Mouse (Mus musculus): ENCODE measurements at regions not wholly inside any gene's neighbourhood (a gene's known extent, or its start where the extent isn't known, plus 50 kb on each side); places are given as distances from the start of the nearest gene placed in this dataset.

DNA sequence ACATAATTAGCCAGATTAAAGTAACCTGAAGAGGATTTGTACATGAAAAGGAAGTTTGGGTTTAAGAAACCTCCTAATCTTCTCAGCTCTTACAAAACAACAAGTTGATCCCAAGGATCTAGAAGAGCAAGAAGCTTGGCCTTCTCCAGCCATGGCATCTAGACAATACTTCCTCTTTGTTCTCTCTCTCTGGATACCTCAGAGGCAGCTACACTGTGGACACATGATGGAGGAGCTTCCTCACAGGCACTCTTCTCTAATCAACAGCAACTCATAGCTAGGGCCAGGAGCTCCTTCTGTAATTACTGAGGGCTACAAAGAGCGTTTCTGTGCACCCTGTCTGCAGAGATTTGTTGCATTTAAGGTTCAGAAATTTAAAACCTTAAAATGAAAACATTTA, 79.9 kb downstream of the Ccdc71l start:
- Histone ChIP-seq H3K4me1 (no peaks in the 10 kb centered on the region), H3K9me3 (no peaks in the 10 kb centered on the region), H3K4me3 (replicated peaks) (no peak overlapping the region), H3K36me3 (replicated peaks; ENCODE audit: low read length) (no peaks in the 10 kb centered on the region), H3K27me3 (replicated peaks) (no peaks in the 10 kb centered on the region)
- TF ChIP-seq FLI1 (IDR thresholded peaks at IDR 0.05; ENCODE audit: low read length) (no peak), GATA1 (IDR thresholded peaks at IDR 0.05; ENCODE audit: borderline replicate concordance, low read length) (no peak)

- Histone ChIP-seq H3K4me3 (replicated peaks) (no peak overlapping the region), H3K27me3 (replicated peaks) (no peaks in the 10 kb centered on the region), H3K36me3 (replicated peaks; ENCODE audit: low read length) (no peaks in the 10 kb centered on the region), H3K4me1 (no peaks in the 10 kb centered on the region), H3K9me3 (no peaks in the 10 kb centered on the region)
- no peak for TF ChIP-seq GATA1 (IDR thresholded peaks at IDR 0.05; ENCODE audit: borderline replicate concordance, low read length)
- no peak for TF ChIP-seq FLI1 (IDR thresholded peaks at IDR 0.05; ENCODE audit: low read length)
Observed at GRCm38 (mm10) chr12:32460330-32460998, 82.0 kb downstream of the Ccdc71l start.

GRCm38 (mm10) chr12:32465371-32465770, 86.9 kb downstream of the Ccdc71l start:
- no peak for TF ChIP-seq FLI1 (IDR thresholded peaks at IDR 0.05; ENCODE audit: low read length)
- no peak for TF ChIP-seq GATA1 (IDR thresholded peaks at IDR 0.05; ENCODE audit: borderline replicate concordance, low read length)

GRCm38 (mm10) chr12:32469863-32470262, 91.4 kb downstream of the Ccdc71l start:
- Histone ChIP-seq H3K4me1 (no peaks in the 10 kb centered on the region), H3K36me3 (replicated peaks; ENCODE audit: low read length) (no peaks in the 10 kb centered on the region), H3K27me3 (replicated peaks) (no peaks in the 10 kb centered on the region), H3K4me3 (replicated peaks) (no peak overlapping the region), H3K9me3 (peaks cover 6% of the 10 kb centered on the region)
- no peak for TF ChIP-seq GATA1 (IDR thresholded peaks at IDR 0.05; ENCODE audit: borderline replicate concordance, low read length)
- no peak for TF ChIP-seq FLI1 (IDR thresholded peaks at IDR 0.05; ENCODE audit: low read length)

More at GRCm38 (mm10) chr12:32465371-32465770, 86.9 kb downstream of the Ccdc71l start:
- Histone ChIP-seq H3K36me3 (replicated peaks; ENCODE audit: low read length) (no peaks in the 10 kb centered on the region), H3K4me3 (replicated peaks) (no peak overlapping the region), H3K9me3 (no peaks in the 10 kb centered on the region), H3K27me3 (replicated peaks) (no peaks in the 10 kb centered on the region), H3K4me1 (no peaks in the 10 kb centered on the region)

- Histone ChIP-seq H3K27me3 (replicated peaks) (no peaks in the 10 kb centered on the region), H3K4me3 (replicated peaks) (no peak overlapping the region)
- no peak for TF ChIP-seq GATA1 (IDR thresholded peaks at IDR 0.05; ENCODE audit: borderline replicate concordance, low read length)
- TF ChIP-seq FLI1 (IDR thresholded peaks at IDR 0.05; ENCODE audit: low read length): no peak
Observed at GRCm38 (mm10) chr12:32479451-32479850, 100.9 kb downstream of the Ccdc71l start.

GRCm38 (mm10) chr12:32480268-32480667, 101.8 kb downstream of the Ccdc71l start:
- TF ChIP-seq GATA1 (IDR thresholded peaks at IDR 0.05; ENCODE audit: borderline replicate concordance, low read length) (no peak), FLI1 (IDR thresholded peaks at IDR 0.05; ENCODE audit: low read length) (no peak)
- H3K4me3 ChIP-seq (replicated peaks): no peak overlapping the region
- no peaks in the 10 kb centered on the region for H3K36me3 ChIP-seq (replicated peaks; ENCODE audit: low read length)
- H3K27me3 ChIP-seq (replicated peaks): no peaks in the 10 kb centered on the region
- peaks cover 22% of the 10 kb centered on the region for H3K4me1 ChIP-seq
- no peaks in the 10 kb centered on the region for H3K9me3 ChIP-seq

More at GRCm38 (mm10) chr12:32479451-32479850, 100.9 kb downstream of the Ccdc71l start:
- H3K36me3 ChIP-seq (replicated peaks; ENCODE audit: low read length): no peaks in the 10 kb centered on the region
- H3K4me1 ChIP-seq: peaks cover 19% of the 10 kb centered on the region
- no peaks in the 10 kb centered on the region for H3K9me3 ChIP-seq

DNA sequence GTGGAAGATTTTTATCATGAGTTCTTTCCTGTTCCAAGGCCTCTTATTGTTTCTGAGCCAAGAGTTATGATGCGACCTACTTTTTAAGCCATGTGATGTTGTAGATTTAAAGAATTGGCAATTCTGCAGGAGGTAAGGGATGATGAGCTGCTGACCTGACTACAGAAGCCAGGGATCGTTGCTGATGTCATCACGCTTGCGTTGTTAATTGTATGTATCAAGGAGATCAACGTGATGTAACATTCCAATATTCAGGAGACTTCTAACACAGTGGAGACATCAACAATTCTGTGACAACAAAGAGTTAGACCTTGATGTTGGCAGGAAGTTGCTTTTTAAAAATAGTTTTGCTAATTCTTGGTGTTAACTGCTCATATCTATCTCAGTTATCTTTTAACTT, 102.5 kb downstream of the Ccdc71l start:
- no peaks in the 10 kb centered on the region for H3K36me3 ChIP-seq (replicated peaks; ENCODE audit: low read length)
- peaks cover 30% of the 10 kb centered on the region for H3K4me1 ChIP-seq
- H3K27me3 ChIP-seq (replicated peaks): no peaks in the 10 kb centered on the region
- no peak overlapping the region for H3K4me3 ChIP-seq (replicated peaks)
- TF ChIP-seq GATA1 (IDR thresholded peaks at IDR 0.05; ENCODE audit: borderline replicate concordance, low read length) (no peak), FLI1 (IDR thresholded peaks at IDR 0.05; ENCODE audit: low read length) (no peak)
- no peaks in the 10 kb centered on the region for H3K9me3 ChIP-seq

- no peak for TF ChIP-seq FLI1 (IDR thresholded peaks at IDR 0.05; ENCODE audit: low read length)
- no peak for TF ChIP-seq GATA1 (IDR thresholded peaks at IDR 0.05; ENCODE audit: borderline replicate concordance, low read length)
- H3K4me3 ChIP-seq (replicated peaks): no peak overlapping the region
- peaks cover 43% of the 10 kb centered on the region for H3K4me1 ChIP-seq
- H3K27me3 ChIP-seq (replicated peaks): no peaks in the 10 kb centered on the region
- H3K36me3 ChIP-seq (replicated peaks; ENCODE audit: low read length): no peaks in the 10 kb centered on the region
- H3K9me3 ChIP-seq: no peaks in the 10 kb centered on the region
Observed at GRCm38 (mm10) chr12:32482343-32482742, 103.8 kb downstream of the Ccdc71l start.

GRCm38 (mm10) chr12:32482777-32483176, 104.3 kb downstream of the Ccdc71l start:
- Histone ChIP-seq H3K4me3 (replicated peaks) (no peak overlapping the region), H3K9me3 (no peaks in the 10 kb centered on the region), H3K27me3 (replicated peaks) (no peaks in the 10 kb centered on the region), H3K36me3 (replicated peaks; ENCODE audit: low read length) (no peaks in the 10 kb centered on the region), H3K4me1 (peaks cover 47% of the 10 kb centered on the region)
- no peak for TF ChIP-seq GATA1 (IDR thresholded peaks at IDR 0.05; ENCODE audit: borderline replicate concordance, low read length)
- no peak for TF ChIP-seq FLI1 (IDR thresholded peaks at IDR 0.05; ENCODE audit: low read length)

DNA sequence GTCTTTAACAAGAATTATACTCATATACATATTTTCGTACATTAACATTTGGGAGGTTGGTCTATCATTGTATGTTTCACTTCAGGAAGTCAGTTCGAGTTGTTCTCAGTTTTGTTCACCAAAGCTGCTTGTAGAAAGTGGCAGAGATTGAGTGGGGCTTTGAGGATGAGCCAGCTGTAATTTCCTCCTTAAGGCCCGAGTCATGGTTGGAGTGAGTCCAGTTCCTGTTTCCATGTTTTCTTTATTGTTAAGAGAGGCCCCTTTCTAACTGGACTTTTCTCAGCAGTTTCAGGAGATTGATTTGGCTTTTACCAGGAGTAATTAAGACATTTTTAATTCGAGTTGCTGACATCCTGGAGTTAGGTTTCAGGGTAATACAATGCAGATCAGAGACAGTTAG, 107.7 kb downstream of the Ccdc71l start:
- TF ChIP-seq GATA1 (IDR thresholded peaks at IDR 0.05; ENCODE audit: borderline replicate concordance, low read length): no peak
- TF ChIP-seq FLI1 (IDR thresholded peaks at IDR 0.05; ENCODE audit: low read length): no peak
- no peaks in the 10 kb centered on the region for H3K36me3 ChIP-seq (replicated peaks; ENCODE audit: low read length)
- no peak overlapping the region for H3K4me3 ChIP-seq (replicated peaks)
- H3K9me3 ChIP-seq: no peaks in the 10 kb centered on the region
- no peaks in the 10 kb centered on the region for H3K27me3 ChIP-seq (replicated peaks)
- H3K4me1 ChIP-seq: peaks cover 63% of the 10 kb centered on the region
